Mouse (Mus musculus) left cerebral cortex, postnatal 10 days (tissue): Measurements from ENCODE around the gene Ptgr2. TPM values are rescaled to one million over a fixed set of nuclear protein-coding genes. Genes with fewer than 3 reads are reported as not detected.

Experiments used
- total RNA-seq, 2 experiments: library from RNA; stranded (reverse); gene quantifications; 2 replicates each; pipeline ENCODE4 v1.2.3; 2021

Ptgr2 gene
- total RNA-seq, 2 experiments from 2014 or later, result 29.7 to 33.7 TPM

Other genes with a start within 250 kb of the Ptgr2 start
- gene Acot4, start 246.9 kb upstream of the Ptgr2 start, total RNA-seq, result 1 to 10 TPM; 2.3 to 3.0 TPM
- not detected for gene Gm49366, start 246.3 kb upstream of the Ptgr2 start, total RNA-seq
- gene Acot3, start 233.1 kb upstream of the Ptgr2 start, total RNA-seq, result 1 to 10 TPM; 1.2 to 1.4 TPM
- 1 to 10 TPM; 3.6 to 3.9 TPM for gene Acot5, start 215.9 kb upstream of the Ptgr2 start, total RNA-seq
- 1 to 10 TPM; 3.2 to 3.3 TPM for gene Acot6, start 184.6 kb upstream of the Ptgr2 start, total RNA-seq
- gene Dnal1, start 170.9 kb upstream of the Ptgr2 start, total RNA-seq, result 100 to 1,000 TPM in 1 of 2 experiments, 10 to 100 TPM in 1; 99.1 to 107 TPM
- gene Pnma1, start 136.7 kb upstream of the Ptgr2 start, total RNA-seq, result 1 to 10 TPM; 7.0 to 8.5 TPM
- 10 to 100 TPM; 12.3 to 13.5 TPM for gene Elmsan1, start 66.4 kb upstream of the Ptgr2 start, total RNA-seq
- gene Zfp410, start 31.6 kb downstream of the Ptgr2 start, total RNA-seq, result 10 to 100 TPM; 35.0 to 36.5 TPM
- gene Coq6, start 76.4 kb downstream of the Ptgr2 start, total RNA-seq, result 10 to 100 TPM; 21.8 to 22.4 TPM
- gene Fam161b, start 76.6 kb downstream of the Ptgr2 start, total RNA-seq, result 1 to 10 TPM; 9.6 TPM
- 10 to 100 TPM; 20.6 to 23.4 TPM for gene Entpd5, start 123.8 kb downstream of the Ptgr2 start, total RNA-seq
- 1 to 10 TPM; 5.6 to 6.9 TPM for gene Bbof1, start 123.8 kb downstream of the Ptgr2 start, total RNA-seq
- 10 to 100 TPM in 1 of 2 experiments, 1 to 10 TPM in 1; 8.4 to 10.7 TPM for gene Rnf113a2, start 132.0 kb downstream of the Ptgr2 start, total RNA-seq
- 10 to 100 TPM; 29.5 to 32.5 TPM for gene Aldh6a1, start 165.8 kb downstream of the Ptgr2 start, total RNA-seq
- 10 to 100 TPM; 16.0 to 16.8 TPM for gene Lin52, start 166.2 kb downstream of the Ptgr2 start, total RNA-seq